Comparison of ENCODE assay signal across 16 mouse cellular contexts in the genomic region with DNA sequence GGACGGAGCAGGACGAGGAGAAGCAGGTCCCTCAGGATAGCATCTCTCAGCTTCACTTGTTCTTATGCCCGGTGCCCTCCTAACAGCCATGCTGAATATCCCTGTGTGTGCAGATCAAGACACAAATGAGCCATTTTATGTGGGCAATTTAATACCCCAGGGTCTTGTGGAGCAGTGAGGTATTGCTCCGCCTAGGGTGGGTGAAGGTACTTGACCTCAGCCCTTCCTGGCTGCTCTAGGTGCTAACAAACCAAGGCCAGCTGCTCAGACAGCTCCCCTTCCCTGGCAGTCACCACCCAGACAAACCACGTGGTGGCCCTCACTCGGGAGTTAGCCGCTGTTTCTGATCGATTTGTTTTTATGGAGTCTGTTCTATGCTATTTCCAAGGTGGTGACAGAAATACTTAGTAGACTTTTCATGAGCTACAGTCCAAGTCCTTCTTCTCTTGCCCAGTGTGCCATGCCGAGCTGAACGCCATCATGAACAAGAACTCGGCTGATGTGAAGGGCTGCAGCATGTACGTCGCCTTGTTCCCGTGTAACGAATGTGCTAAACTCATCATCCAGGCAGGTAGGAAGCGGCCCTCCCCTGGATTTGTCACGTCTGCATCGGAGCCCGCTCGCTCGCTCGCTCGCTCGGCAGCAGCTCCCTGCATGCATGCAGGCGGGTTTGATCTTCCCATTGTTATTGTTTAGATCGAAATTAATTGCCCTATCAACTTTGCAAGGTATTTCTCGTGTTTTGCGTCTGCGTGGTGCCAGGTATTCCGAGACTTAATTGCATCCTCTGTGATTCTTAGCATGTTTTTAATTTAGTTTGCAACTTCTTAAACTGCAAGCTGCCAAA. TPM values are rescaled to one million over a fixed set of nuclear protein-coding genes. Genes with fewer than 3 reads are reported as not detected.
DNase-seq lines count a peak whose midpoint lies in the region; ATAC-seq and TF ChIP-seq lines count a peak whose summit lies in the region.
"Had no signal": no experiment of that assay in that cellular context is flagged by ENCODE, and none has a peak within 500 bp of the region (broad histone marks: within the 10 kb centered on the region; RNA-seq: fewer than 3 reads in every experiment).

No protein-coding gene starts in this region.

- no peaks in the 10 kb centered on the region for H3K9me3 ChIP-seq in kidney, embryonic 16.5 days (ENCODE audit: low read length)
- H3K9me3 ChIP-seq in hindbrain, embryonic 12.5 days (replicated peaks) = no peaks in the 10 kb centered on the region
- H3K9me3 ChIP-seq in midbrain, embryonic 16.5 days (replicated peaks; ENCODE audit: control insufficient read depth, low read length, poor library complexity, severe bottlenecking) = no peaks in the 10 kb centered on the region
- H3K9me3 ChIP-seq: embryonic facial prominence, embryonic 13.5 days; stomach, embryonic 15.5 days had no signal

- intact Hi-C loops in gastrocnemius, adult 2 months (cut with DNase I) = no loop called here

- H3K27me3 ChIP-seq in kidney, embryonic 16.5 days (ENCODE audit: insufficient read depth, low read length) = no peaks in the 10 kb centered on the region
- H3K27me3 ChIP-seq in hindbrain, embryonic 12.5 days = no peaks in the 10 kb centered on the region
- H3K27me3 ChIP-seq in midbrain, embryonic 16.5 days (ENCODE audit: control insufficient read depth, insufficient read depth, low read depth, low read length) = no peaks in the 10 kb centered on the region; the same call in 1 of the 2 replicates
- H3K27me3 ChIP-seq: embryonic facial prominence, embryonic 13.5 days; Patski; stomach, embryonic 15.5 days had no signal

- peak; percentile 62; the same call in 1 of the 2 replicates for ATAC-seq in kidney, embryonic 16.5 days (ENCODE audit: low FRiP score, low TSS enrichment)
- peak; percentile 44; the same call in 1 of the 2 replicates for ATAC-seq in hindbrain, embryonic 12.5 days (ENCODE audit: low FRiP score)
- 0 out of 2 replicates have a peak, but pooled peaks have one; percentile 44 for ATAC-seq in midbrain, embryonic 16.5 days
- ATAC-seq: inflammation-experienced regulatory T-cells, adult 6 months; Patski had no signal

- 0 out of 2 replicates have a peak overlapping the region, but pooled peaks have one; percentile 7 for H3K9ac ChIP-seq in kidney, embryonic 16.5 days (replicated peaks; ENCODE audit: low read length)
- no peak overlapping the region for H3K9ac ChIP-seq in hindbrain, embryonic 12.5 days
- H3K9ac ChIP-seq in midbrain, embryonic 16.5 days (ENCODE audit: low read depth, low read length) = peak overlapping the region; percentile 26; the same call in 1 of the 2 replicates
- H3K9ac ChIP-seq: embryonic facial prominence, embryonic 13.5 days; stomach, embryonic 15.5 days had no signal

- no peak for DNase-seq in kidney, postnatal 4 days
- peak; percentile 41 for DNase-seq in ZHBTc4 (ENCODE audit: low read depth, low spot score)
- no peak for DNase-seq in right cerebral cortex, postnatal 14 days
- DNase-seq in gastrocnemius, adult 2 months = no peak
- DNase-seq: cerebellum, adult 2 months; right cerebral cortex, postnatal 25 days; thymus, postnatal 4 days had no signal

- H3K4me1 ChIP-seq in kidney, embryonic 16.5 days (ENCODE audit: insufficient read depth, low read length) = no peaks in the 10 kb centered on the region
- peaks cover 13% of the 10 kb centered on the region; the same call in 1 of the 2 replicates for H3K4me1 ChIP-seq in hindbrain, embryonic 12.5 days
- H3K4me1 ChIP-seq in midbrain, embryonic 16.5 days (ENCODE audit: control insufficient read depth, insufficient read depth, low read length) = peaks cover 12% of the 10 kb centered on the region
- H3K4me1 ChIP-seq: stomach, embryonic 15.5 days had no signal

- no peak overlapping the region for H3K27ac ChIP-seq in kidney, embryonic 16.5 days (ENCODE audit: low read length)
- peak overlapping the region; percentile 36 for H3K27ac ChIP-seq in hindbrain, embryonic 12.5 days
- no peak overlapping the region for H3K27ac ChIP-seq in midbrain, embryonic 16.5 days (ENCODE audit: low read length)
- H3K27ac ChIP-seq in gastrocnemius, adult 2 months = no peak overlapping the region
- H3K27ac ChIP-seq: embryonic facial prominence, embryonic 13.5 days; macrophage; stomach, embryonic 15.5 days had no signal

- peak overlapping the region; percentile 35 for H3K4me2 ChIP-seq in kidney, embryonic 16.5 days (replicated peaks; ENCODE audit: low read depth, low read length)
- H3K4me2 ChIP-seq in hindbrain, embryonic 12.5 days (replicated peaks) = peak overlapping the region; percentile 24
- peak overlapping the region; percentile 39 for H3K4me2 ChIP-seq in midbrain, embryonic 16.5 days (ENCODE audit: low read length)
- H3K4me2 ChIP-seq: embryonic facial prominence, embryonic 13.5 days; heart, embryonic 11.5 days; stomach, embryonic 15.5 days had no signal

- peaks cover 13% of the 10 kb centered on the region for H3K36me3 ChIP-seq in kidney, embryonic 16.5 days (ENCODE audit: insufficient read depth, low read length)
- H3K36me3 ChIP-seq in hindbrain, embryonic 12.5 days = 0 out of 2 replicates have a peak, but pooled peaks cover 2% of the 10 kb centered on the region
- H3K36me3 ChIP-seq in midbrain, embryonic 16.5 days (ENCODE audit: control insufficient read depth, insufficient read depth, low read length) = no peaks in the 10 kb centered on the region

- WGBS in kidney, embryonic 16.5 days = 52% methylated on average over 30 of the region's 30 CpGs
- WGBS in hindbrain, embryonic 12.5 days = 73% methylated on average over 30 of the region's 30 CpGs
- WGBS in midbrain, embryonic 16.5 days = 54% methylated on average over 30 of the region's 30 CpGs

- TF ChIP-seq CTCF in gastrocnemius, adult 2 months (IDR thresholded peaks at IDR 0.05) = no peak

- peak overlapping the region; percentile 12; the same call in 1 of the 2 replicates for H3K4me3 ChIP-seq in kidney, embryonic 16.5 days (ENCODE audit: low read length)
- no peak overlapping the region for H3K4me3 ChIP-seq in hindbrain, embryonic 12.5 days
- H3K4me3 ChIP-seq in midbrain, embryonic 16.5 days (ENCODE audit: low read depth, low read length) = peak overlapping the region; percentile 18
- H3K4me3 ChIP-seq in gastrocnemius, adult 2 months = no peak overlapping the region
- H3K4me3 ChIP-seq: embryonic facial prominence, embryonic 13.5 days; stomach, embryonic 15.5 days had no signal

RNA-seq across cellular contexts. Expression of a gene that starts 38.1 kb away (rescaled TPM):
- polyA plus RNA-seq in kidney, embryonic 16.5 days (2015; fragmentation: Nextera tagmentation; extraction: Ambion mirVana) = 37.1 and 38.8 TPM in 2 replicates
- polyA plus RNA-seq in hindbrain, embryonic 12.5 days (2016; fragmentation: Nextera tagmentation; extraction: Ambion mirVana) = 18.1 TPM in 2 replicates
- 15.5 and 16.0 TPM in 2 replicates for polyA plus RNA-seq in midbrain, embryonic 16.5 days (2015; fragmentation: Nextera tagmentation; extraction: Ambion mirVana)
- total RNA-seq in gastrocnemius, adult 2 months (2021) = 1 to 10 TPM in 1 of 2 experiments, under 1 TPM in 1; 0.99 to 1.0 TPM

Comparison
In these comparisons a context has a peak if more than half of its experiments do, and no peak if none do; other contexts are left out.
1. H3K4me3 ChIP-seq: peak in kidney, embryonic 16.5 days (single experiment) and midbrain, embryonic 16.5 days (single experiment); none in hindbrain, embryonic 12.5 days (single experiment) and gastrocnemius, adult 2 months (single experiment).
2. Peak in every context shown above with its lines, with median percentiles within 50 percentile points of each other: ATAC-seq and H3K4me2 ChIP-seq.